Mouse (Mus musculus) CH12.LX (cell line): ENCODE results near the gene Trat1. TPM values are rescaled to one million over a fixed set of nuclear protein-coding genes. Genes with fewer than 3 reads are reported as not detected.

Experiments
- DNase-seq: peaks from one replicate; pipeline ENCODE4 v3.0.0-alpha.2; 2013; ENCODE audit errors: extremely low read depth
- H3K27ac ChIP-seq: 2 replicates; pipeline ENCODE4 v1.5.1; 2012; ENCODE audit warnings: low read depth, mild to moderate bottlenecking, control low read depth, moderate library complexity; ENCODE audit not compliant: insufficient read depth
- H3K27me3 ChIP-seq: replicated peaks from 2 replicates; pipeline ENCODE3; 2012; ENCODE audit warnings: inconsistent platforms
- H3K36me3 ChIP-seq, 2 experiments: replicated peaks in 1 of 2; 2 replicates each; pipeline versions ENCODE3 to v1.6.1; 2012; ENCODE audit warnings: inconsistent platforms in 1 of 2, low read length in 1 of 2, mild to moderate bottlenecking in 1 of 2, mixed read lengths in 1 of 2, moderate library complexity in 1 of 2; ENCODE audit not compliant: control insufficient read depth in 1 of 2, insufficient read depth in 1 of 2
- H3K4me1 ChIP-seq, 2 experiments: 2 replicates each; pipeline ENCODE4 v1.6.1; 2012; ENCODE audit warnings: inconsistent platforms in 1 of 2, moderate library complexity in 1 of 2; ENCODE audit not compliant: insufficient read depth in 2 of 2, control insufficient read depth in 1 of 2
- H3K4me2 ChIP-seq: 2 replicates; pipeline ENCODE4 v1.6.1; 2012; ENCODE audit warnings: low read depth, mild to moderate bottlenecking, control low read depth; ENCODE audit not compliant: poor library complexity, insufficient read depth, severe bottlenecking
- H3K4me3 ChIP-seq, 3 experiments: fragments of 150-350 bp in 1 of 3; sonication (generic) in 1 of 3; replicated peaks in 1 of 3; 2 replicates each; pipeline versions ENCODE3 to v1.5.1; 2011 to 2012; ENCODE audit warnings: low read depth in 2 of 3, low read length in 2 of 3, mild to moderate bottlenecking in 2 of 3, moderate library complexity in 2 of 3, control low read depth in 1 of 3, improper control_type of control experiment in 1 of 3, inconsistent platforms in 1 of 3, mixed read lengths in 1 of 3; ENCODE audit not compliant: poor library complexity in 1 of 3
- H3K79me2 ChIP-seq: replicated peaks from 2 replicates; pipeline ENCODE4 v1.6.1; 2012; ENCODE audit warnings: mild to moderate bottlenecking, moderate library complexity; ENCODE audit not compliant: control insufficient read depth, poor library complexity, insufficient read depth, severe bottlenecking; ENCODE audit errors: extremely low read depth
- H3K9ac ChIP-seq: 2 replicates; pipeline ENCODE4 v1.6.1; 2012; ENCODE audit warnings: low read depth, mild to moderate bottlenecking, control low read depth, moderate library complexity; ENCODE audit not compliant: insufficient read depth
- H3K9me3 ChIP-seq: replicated peaks from 2 replicates; pipeline ENCODE3; 2012; ENCODE audit warnings: low read length, inconsistent platforms, mixed read lengths
- CHD2 ChIP-seq: IDR thresholded peaks from 2 replicates; pipeline ENCODE4 v1.6.1; 2011; ENCODE audit warnings: low read length, improper control_type of control experiment
- ETS1 ChIP-seq: conservative IDR thresholded peaks from 2 replicates; pipeline ENCODE4 v1.6.1; 2012; ENCODE audit warnings: low read depth, mild to moderate bottlenecking, inconsistent platforms, low read length, improper control_type of control experiment, moderate library complexity
- JUND ChIP-seq: conservative IDR thresholded peaks from 2 replicates; pipeline ENCODE4 v1.6.1; 2011; ENCODE audit warnings: low read depth, low read length, improper control_type of control experiment
- MAFK ChIP-seq: IDR thresholded peaks from 2 replicates; pipeline ENCODE4 v1.6.1; 2011; ENCODE audit warnings: low read length, improper control_type of control experiment; ENCODE audit not compliant: insufficient replicate concordance
- MAX ChIP-seq: IDR thresholded peaks from 2 replicates; pipeline ENCODE4 v1.6.1; 2011; ENCODE audit warnings: low read length, improper control_type of control experiment
- MAZ ChIP-seq: IDR thresholded peaks from 2 replicates; pipeline ENCODE4 v1.6.1; 2012; ENCODE audit warnings: low read depth, mild to moderate bottlenecking, inconsistent platforms, low read length, improper control_type of control experiment, moderate library complexity
- MEF2A ChIP-seq: IDR thresholded peaks from 2 replicates; pipeline ENCODE4 v1.6.1; 2014; ENCODE audit warnings: low read depth, mild to moderate bottlenecking, inconsistent platforms, low read length, improper control_type of control experiment, borderline replicate concordance
- MXI1 ChIP-seq: IDR thresholded peaks from 2 replicates; pipeline ENCODE4 v1.6.1; 2011; ENCODE audit warnings: mild to moderate bottlenecking, low read depth, low read length, improper control_type of control experiment
- MYC ChIP-seq: IDR thresholded peaks from 2 replicates; pipeline ENCODE4 v1.6.1; 2011; ENCODE audit warnings: low read depth, mild to moderate bottlenecking, improper control_type of control experiment, low read length
- NELFE ChIP-seq: IDR thresholded peaks from 2 replicates; pipeline ENCODE4 v1.6.1; 2011; ENCODE audit warnings: low read depth, low read length, improper control_type of control experiment
- NRF1 ChIP-seq: IDR thresholded peaks from 2 replicates; pipeline ENCODE4 v1.6.1; 2014; ENCODE audit warnings: low read depth, mild to moderate bottlenecking, inconsistent platforms, low read length, improper control_type of control experiment, moderate library complexity
- PAX5 ChIP-seq: IDR thresholded peaks from 2 replicates; pipeline ENCODE4 v1.6.1; 2012; ENCODE audit warnings: low read length, inconsistent platforms, mixed read lengths
- RAD21 ChIP-seq: IDR thresholded peaks from 2 replicates; pipeline ENCODE4 v1.6.1; 2011; ENCODE audit warnings: low read depth, mild to moderate bottlenecking, low read length, improper control_type of control experiment, moderate library complexity
- RCOR1 ChIP-seq: conservative IDR thresholded peaks from 2 replicates; pipeline ENCODE4 v1.6.1; 2012; ENCODE audit warnings: low read depth, mild to moderate bottlenecking, inconsistent platforms, low read length, improper control_type of control experiment
- SIN3A ChIP-seq: IDR thresholded peaks from 2 replicates; pipeline ENCODE4 v1.6.1; 2012; ENCODE audit warnings: low read length, improper control_type of control experiment, inconsistent platforms
- SMC3 ChIP-seq: IDR thresholded peaks from 2 replicates; pipeline ENCODE4 v1.6.1; 2011; ENCODE audit warnings: low read depth, low read length, improper control_type of control experiment
- TBP ChIP-seq: conservative IDR thresholded peaks from 2 replicates; pipeline ENCODE4 v1.6.1; 2011; ENCODE audit warnings: low read depth, low read length, improper control_type of control experiment
- TCF12 ChIP-seq: IDR thresholded peaks from 2 replicates; pipeline ENCODE4 v1.6.1; 2014; ENCODE audit warnings: low read depth, mild to moderate bottlenecking, inconsistent platforms, low read length, improper control_type of control experiment
- UBTF ChIP-seq: IDR thresholded peaks from 2 replicates; pipeline ENCODE4 v1.6.1; 2012; ENCODE audit warnings: low read depth, mild to moderate bottlenecking, inconsistent platforms, low read length, improper control_type of control experiment, moderate library complexity
- USF2 ChIP-seq: conservative IDR thresholded peaks from 2 replicates; pipeline ENCODE4 v1.6.1; 2011; ENCODE audit warnings: low read depth, low read length, improper control_type of control experiment
- ZC3H11A ChIP-seq: IDR thresholded peaks from 2 replicates; pipeline ENCODE4 v1.6.1; 2012; ENCODE audit warnings: low read depth, mild to moderate bottlenecking, inconsistent platforms, low read length, improper control_type of control experiment
- ZMIZ1 ChIP-seq: IDR thresholded peaks from 2 replicates; pipeline ENCODE4 v1.6.1; 2012; ENCODE audit warnings: low read depth, mild to moderate bottlenecking, inconsistent platforms, low read length, improper control_type of control experiment
- ZNF384 ChIP-seq: IDR thresholded peaks from 2 replicates; pipeline ENCODE4 v1.6.1; 2012; ENCODE audit warnings: low read depth, low read length, improper control_type of control experiment, inconsistent platforms
- dilution Hi-C: fragments of 300-500 bp; cut with MboI; formaldehyde crosslinking; loops from 2 replicates; pipeline ENCODE4 v1.14.3; 2020; ENCODE audit warnings: low sequenced_read_pairs; ENCODE audit not compliant: extremely low pct_unique_long_range_greater_than_20kb, extremely low pct_ligation_motif_present
- in situ Hi-C: fragments of 300-500 bp; cut with MboI; formaldehyde crosslinking; loops from 3 replicates; pipeline ENCODE4 v1.14.3; 2019; ENCODE audit warnings: low sequenced_read_pairs, low pct_ligation_motif_present, low pct_unique_long_range_greater_than_20kb, mixed read lengths
- polyA plus RNA-seq: library from polyadenylated mRNA; unstranded; fragments of >175 nt; gene quantifications from 2 replicates; pipeline ENCODE4 v1.2.1, GENCODE M21; 2012; ENCODE audit warnings: low read depth; ENCODE audit not compliant: insufficient read length
- total RNA-seq, 2 experiments: library from RNA; depleted of rRNA; stranded (reverse); fragments of 300-350 nt in 1 of 2; fragments of >200 nt in 1 of 2; gene quantifications; 2 replicates each; pipeline ENCODE4 v1.2.3; 2012 to 2014

Gene Trat1
- total and polyA plus RNA-seq, 3 experiments, result not detected

- Histone ChIP-seq H3K27me3 (no peaks in the 10 kb centered on the region), H3K4me3 (no peak overlapping the region), H3K9ac (no peak overlapping the region), H3K79me2 (no peaks in the 10 kb centered on the region), H3K27ac (no peak overlapping the region), H3K36me3 (no peaks in the 10 kb centered on the region), H3K4me2 (no peak overlapping the region), H3K4me1 (peaks cover 4 to 9% of the 10 kb centered on the region in 2 experiments; a peak in 2 of 4 replicates), H3K9me3 (peaks cover 26% of the 10 kb centered on the region)
- DNase-seq, result no peak
- in situ Hi-C loops, result no loop called here
- TF ChIP-seq MEF2A, result no peak
- TF ChIP-seq ETS1, result no peak
- TF ChIP-seq JUND, result no peak
- TF ChIP-seq MAFK, result no peak
- TF ChIP-seq, all 38 proteins: peak for 0
- dilution Hi-C loops, result no loop called here
These were observed 30.3 kb downstream of the Trat1 start for GRCm38 (mm10) chr16:48741549-48741948.

GRCm38 (mm10) chr16:48739974-48740373 is 31.8 kb downstream of the Trat1 start:
- DNase-seq, result no peak
- no peak overlapping the region for H3K9ac ChIP-seq
- H3K9me3 ChIP-seq, result peaks cover 22% of the 10 kb centered on the region
- H3K4me3 ChIP-seq, result no peak overlapping the region
- no peaks in the 10 kb centered on the region for H3K36me3 ChIP-seq
- dilution Hi-C loops, result no loop called here
- H3K4me1 ChIP-seq, result peaks cover 4 to 13% of the 10 kb centered on the region in 2 experiments; a peak in 2 of 4 replicates
- H3K79me2 ChIP-seq, result no peaks in the 10 kb centered on the region
- TF ChIP-seq CHD2 (no peak), UBTF (no peak), MXI1 (no peak), ZMIZ1 (no peak), ZNF384 (no peak), USF2 (no peak), MAX (no peak), MAFK (no peak), TCF12 (no peak), MAZ (no peak), TBP (no peak), RCOR1 (no peak), MYC (no peak), SMC3 (no peak), PAX5 (no peak), NELFE (no peak), RAD21 (no peak), ZC3H11A (no peak), SIN3A (no peak), NRF1 (no peak)
- no peak overlapping the region; the same call in 1 of the 2 replicates for H3K4me2 ChIP-seq
- in situ Hi-C loops, result no loop called here
- no peaks in the 10 kb centered on the region for H3K27me3 ChIP-seq
- H3K27ac ChIP-seq, result no peak overlapping the region
